Mouse (Mus musculus): ENCODE data around the gene Nppb.

DNA sequence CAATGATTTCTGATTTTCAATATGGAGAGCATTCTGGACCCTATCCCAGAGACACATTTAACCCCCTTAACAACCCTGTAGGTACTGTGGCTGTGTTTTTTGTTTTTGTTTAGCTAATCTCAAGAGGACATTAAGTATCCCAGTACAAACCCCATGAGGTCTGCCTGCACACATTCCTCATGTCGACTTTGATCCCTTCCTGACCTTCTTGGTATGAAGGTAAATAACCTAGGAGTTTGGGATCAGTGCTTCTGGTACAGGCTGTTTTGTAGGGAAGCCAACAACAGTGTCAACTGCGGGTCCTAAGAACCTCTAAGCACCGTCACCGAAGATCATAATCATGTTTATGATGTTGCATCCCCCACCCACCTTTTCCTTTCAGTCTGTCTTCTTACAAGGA is 7.9 kb upstream of the Nppb start:
- TF ChIP-seq CTCF (IDR thresholded peaks at IDR 0.05; ENCODE audit: borderline replicate concordance, extremely low read depth, insufficient read depth, insufficient read length) (no peak), POLR2A (IDR thresholded peaks at IDR 0.05; ENCODE audit: borderline replicate concordance, extremely low read depth, insufficient read depth, insufficient read length, poor library complexity, severe bottlenecking) (no peak)
